Mouse (Mus musculus) retina, postnatal 7 days (tissue): ENCODE data around the gene Dnase2a.
A peak's percentile ranks its signal among the peaks of the same experiment; 100 is the strongest.
"Not testable (repeated sequence)": the region's sequence is repeated elsewhere in the genome, so short reads cannot be mapped to it uniquely, and the experiment has no call there.

ENCODE experiments used
- DNase-seq: peaks from one replicate; pipeline ENCODE4 v3.0.0-alpha.2; 2012; ENCODE audit warnings: low read depth, low spot score

The Dnase2a gene

GRCm38 (mm10) chr8:84907979-84908378 lies 381 bp upstream of the Dnase2a start:
- not testable (repeated sequence) for DNase-seq

GRCm38 (mm10) chr8:84909162-84909767 lies 905 bp downstream of the Dnase2a start:
- no peak for DNase-seq

GRCm38 (mm10) chr8:84909949-84910348 lies 1.6 kb downstream of the Dnase2a start:
- no peak for DNase-seq

- no peak for DNase-seq
Observed at GRCm38 (mm10) chr8:84910551-84910950, 2.2 kb downstream of the Dnase2a start.

DNA sequence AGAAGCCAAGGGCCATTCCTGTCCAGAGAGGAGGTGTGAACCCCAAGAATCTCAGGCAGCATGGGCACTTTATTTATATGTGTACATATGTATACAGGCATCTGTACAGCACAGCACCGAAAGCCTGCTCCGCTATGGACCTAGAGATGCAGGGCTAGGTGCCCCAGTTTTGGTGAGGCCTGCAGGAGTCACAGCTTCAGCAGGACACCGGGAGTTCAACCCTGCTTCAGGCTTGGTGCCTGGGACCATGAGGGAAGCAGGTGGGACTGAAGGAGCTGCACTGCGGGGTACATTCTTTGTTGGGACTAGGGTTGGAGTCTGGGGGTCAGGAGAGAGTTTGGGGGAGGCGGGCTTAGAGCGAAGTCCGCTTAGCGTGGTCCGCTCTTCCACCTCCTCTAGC lies 3.5 kb downstream of the Dnase2a start:
- DNase-seq: no peak

DNA sequence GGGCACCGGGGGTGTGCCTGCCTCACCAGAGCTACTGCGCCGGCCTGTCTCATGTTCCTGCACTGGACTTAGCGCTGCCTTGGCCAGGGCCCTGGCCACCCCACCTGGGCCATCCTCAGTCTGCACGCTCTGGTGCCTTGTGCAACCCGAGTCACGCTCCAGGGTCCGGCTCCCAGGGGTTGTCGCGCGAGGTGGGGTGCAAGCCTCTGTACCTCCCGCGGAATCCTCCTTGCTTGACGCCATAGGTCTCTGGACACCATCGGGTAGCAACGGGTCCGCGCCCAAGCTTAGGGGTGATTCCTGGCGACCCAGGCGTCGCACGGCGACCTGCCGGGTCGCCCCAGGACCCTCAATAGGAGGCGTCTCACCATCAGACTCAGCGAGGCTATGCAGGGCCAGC lies 4.0 kb downstream of the Dnase2a start:
- no peak for DNase-seq

- DNase-seq: peak; percentile 56
Observed at GRCm38 (mm10) chr8:84912895-84913501, 4.6 kb downstream of the Dnase2a start.

GRCm38 (mm10) chr8:84913502-84913900 lies 5.1 kb downstream of the Dnase2a start:
- DNase-seq: no peak

- peak; percentile 47 for DNase-seq
Observed at GRCm38 (mm10) chr8:84913960-84914359, 5.6 kb downstream of the Dnase2a start.

- DNase-seq: no peak
Observed at GRCm38 (mm10) chr8:84915269-84915668, 6.9 kb downstream of the Dnase2a start.

DNA sequence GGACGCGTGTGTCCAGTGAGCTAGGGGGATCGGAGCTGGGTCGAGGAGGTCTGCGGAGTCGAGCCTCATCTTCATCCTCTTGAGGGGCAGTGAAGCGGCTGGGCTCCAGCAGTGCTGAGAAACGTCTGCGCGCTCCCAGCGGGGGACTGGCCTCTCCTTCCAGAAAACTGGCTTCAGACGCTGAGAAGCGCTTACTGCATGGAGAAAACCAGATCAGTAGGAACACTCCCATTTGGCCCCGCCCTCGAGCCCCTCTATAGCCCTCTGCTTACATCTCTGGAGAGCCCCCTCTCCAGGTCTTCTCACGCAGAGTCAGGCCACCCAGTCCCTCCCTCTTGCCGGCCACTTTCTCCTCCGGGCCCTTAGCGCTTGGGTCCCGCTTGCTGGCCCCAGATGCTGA lies 9.4 kb downstream of the Dnase2a start:
- DNase-seq: no peak

DNA sequence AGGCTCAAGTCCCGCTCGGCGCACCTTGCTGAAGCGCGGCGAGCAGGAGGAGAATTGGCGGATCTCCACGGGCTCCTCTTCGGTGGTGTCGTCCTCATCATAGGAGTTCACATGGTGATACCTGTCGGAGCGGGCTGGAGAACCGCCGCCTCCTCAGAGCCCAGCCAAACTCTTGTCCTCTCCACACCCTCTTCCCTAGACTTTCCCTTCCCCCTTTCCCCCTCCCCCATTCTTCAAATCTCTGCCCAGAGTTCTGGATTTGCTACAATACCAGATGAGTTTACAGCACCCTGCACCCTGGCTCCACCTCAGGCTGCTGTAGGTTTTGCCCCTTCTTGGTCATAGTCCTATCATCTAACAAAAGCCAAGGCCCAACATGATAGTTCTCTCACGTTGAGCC lies 10.3 kb downstream of the Dnase2a start:
- DNase-seq: no peak

GRCm38 (mm10) chr8:84921596-84921995 lies 13.2 kb downstream of the Dnase2a start:
- DNase-seq: no peak

GRCm38 (mm10) chr8:84925557-84925956 lies 17.2 kb downstream of the Dnase2a start:
- no peak for DNase-seq

GRCm38 (mm10) chr8:84927513-84927912 lies 19.2 kb downstream of the Dnase2a start:
- DNase-seq: no peak

DNA sequence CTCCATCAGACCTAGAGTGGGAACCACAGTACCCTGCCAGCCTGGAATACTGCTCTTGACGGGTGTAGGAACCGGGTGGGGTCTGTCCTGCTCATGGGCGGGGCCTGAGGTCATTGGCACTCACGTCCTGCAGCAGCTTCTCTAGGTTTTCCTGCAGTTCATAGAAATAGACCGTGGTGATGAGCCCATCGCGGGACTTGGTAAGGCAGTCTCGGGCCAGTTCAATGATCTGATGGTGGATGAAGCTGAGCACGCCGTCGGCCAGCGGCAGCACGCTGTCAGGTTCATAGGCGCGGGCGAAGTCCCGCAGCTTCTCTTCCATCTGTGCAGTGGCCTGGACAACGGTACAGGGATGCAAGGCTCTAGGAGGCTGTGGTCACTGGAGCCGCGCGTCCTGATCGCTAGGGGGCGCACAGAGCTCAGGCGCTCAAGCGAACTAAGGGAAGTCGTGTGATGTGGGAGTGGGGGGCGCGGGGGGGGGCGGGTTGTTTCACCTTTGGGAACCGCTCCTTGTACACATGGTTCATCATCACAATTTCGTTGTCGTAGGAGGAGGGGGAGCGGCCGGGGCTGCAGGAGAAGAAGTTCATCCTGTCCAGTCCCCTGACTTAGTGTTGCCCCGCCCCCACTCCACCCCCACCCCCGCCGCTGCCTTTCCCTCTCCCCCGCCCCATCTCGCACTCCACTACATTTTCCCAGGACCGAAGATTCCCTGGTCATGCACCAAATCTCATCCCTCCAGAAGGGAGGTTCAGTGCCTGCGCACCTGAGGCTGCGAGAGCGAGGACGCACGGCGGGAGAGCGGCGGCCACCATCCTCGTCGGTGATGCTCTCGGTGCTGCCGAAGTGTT lies 20.3 kb downstream of the Dnase2a start:
- DNase-seq: peak; percentile 79

DNA sequence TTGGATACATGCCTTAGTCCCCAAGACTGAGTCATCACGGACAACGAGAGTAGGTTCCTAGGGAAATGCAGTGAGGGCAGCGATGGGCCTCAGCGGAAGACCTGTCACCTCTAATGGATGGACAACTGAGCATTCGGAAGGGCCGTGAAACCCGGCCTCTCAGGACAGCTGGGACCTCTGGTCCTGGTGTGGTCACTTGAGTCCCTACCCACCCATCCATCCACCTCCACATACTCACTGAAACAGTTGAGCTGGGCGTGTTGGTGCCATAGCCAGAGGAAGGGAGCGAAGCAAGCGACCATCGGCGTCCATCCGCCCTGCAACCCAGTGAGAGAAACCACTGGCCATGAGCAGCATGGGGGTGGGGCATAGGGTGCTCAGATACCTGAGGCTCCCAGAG lies 22.2 kb downstream of the Dnase2a start:
- no peak for DNase-seq

DNA sequence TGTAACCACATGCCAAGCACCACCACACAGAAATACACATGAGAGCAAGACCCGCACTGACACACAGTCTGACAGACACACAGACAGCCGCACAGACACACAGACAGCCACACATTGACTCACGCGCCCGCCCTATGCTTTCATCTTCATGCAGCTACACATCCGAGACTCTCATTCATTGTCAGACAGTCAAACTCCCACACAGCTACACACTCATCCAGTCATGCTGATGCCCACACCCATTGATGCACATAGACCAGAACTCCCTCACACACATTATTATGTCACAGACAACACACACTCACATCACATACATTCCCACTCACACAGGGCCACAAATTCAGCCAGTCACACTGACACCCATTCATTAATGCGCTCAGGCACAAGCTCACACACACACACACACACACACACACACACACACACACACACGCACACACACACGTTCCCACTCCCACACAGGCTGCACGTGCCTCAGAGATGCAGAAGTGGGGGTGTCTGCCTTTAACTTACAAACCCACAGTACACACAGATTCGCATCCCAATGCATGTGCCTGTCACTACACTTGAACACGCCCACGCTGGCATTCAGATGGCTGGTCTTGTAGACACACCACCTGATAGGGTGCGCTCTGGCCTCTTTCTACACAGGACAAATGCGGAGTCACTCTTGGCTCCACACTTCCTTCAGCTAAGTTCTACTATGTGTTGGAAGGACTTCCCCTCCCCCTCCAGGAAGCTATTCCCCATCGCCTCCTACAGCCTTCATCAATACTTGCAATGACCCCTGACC lies 25.6 kb downstream of the Dnase2a start:
- DNase-seq: no peak

- DNase-seq: no peak
Observed at GRCm38 (mm10) chr8:84934860-84935259, 26.5 kb downstream of the Dnase2a start.

- no peak for DNase-seq
Observed at GRCm38 (mm10) chr8:84935489-84935888, 27.1 kb downstream of the Dnase2a start.

- DNase-seq: no peak
Observed at GRCm38 (mm10) chr8:84936041-84936961, 27.9 kb downstream of the Dnase2a start.
